Mouse (Mus musculus) forebrain, postnatal 0 days (tissue): Measurements from ENCODE around the gene Fbxo44. TPM values are rescaled to one million over a fixed set of nuclear protein-coding genes. Genes with fewer than 3 reads are reported as not detected.

Experiments used
- ATAC-seq: fragments of 200-750 bp; cut with Nextera tagmentation; 2 replicates; pipeline ENCODE4 v1.8.0; 2017; ENCODE audit warnings: mild to moderate bottlenecking, moderate library complexity
- DNase-seq: peaks from one replicate; pipeline ENCODE4 v3.0.0-alpha.2; 2015
- H3K27ac ChIP-seq: fragments of 300-500 bp; sonication (generic); 2 replicates; pipeline ENCODE4 v1.5.1; 2014; ENCODE audit warnings: low read depth, mild to moderate bottlenecking, antibody characterized with exemption, low read length, moderate library complexity, mixed read lengths
- H3K27me3 ChIP-seq: fragments of 300-500 bp; sonication (generic); 2 replicates; pipeline ENCODE4 v1.6.1; 2014; ENCODE audit warnings: mild to moderate bottlenecking, low read length, mixed read lengths; ENCODE audit not compliant: insufficient read depth
- H3K36me3 ChIP-seq: fragments of 300-500 bp; sonication (generic); 2 replicates; pipeline ENCODE4 v1.6.1; 2014; ENCODE audit warnings: mild to moderate bottlenecking, moderate library complexity; ENCODE audit not compliant: insufficient read depth
- H3K4me1 ChIP-seq: fragments of 300-500 bp; sonication (generic); 2 replicates; pipeline ENCODE4 v1.6.1; 2014; ENCODE audit warnings: antibody characterized with exemption; ENCODE audit not compliant: insufficient read depth
- H3K4me2 ChIP-seq: fragments of 300-500 bp; sonication (generic); 2 replicates; pipeline ENCODE4 v1.6.1; 2014; ENCODE audit warnings: low read depth, mild to moderate bottlenecking, moderate library complexity
- H3K4me3 ChIP-seq: fragments of 300-500 bp; sonication (generic); 2 replicates; pipeline ENCODE4 v1.5.1; 2014; ENCODE audit warnings: low read depth, low read length, mixed read lengths
- H3K9ac ChIP-seq: fragments of 300-500 bp; sonication (generic); 2 replicates; pipeline ENCODE4 v1.6.1; 2014; ENCODE audit warnings: mild to moderate bottlenecking
- H3K9me3 ChIP-seq: fragments of 300-500 bp; sonication (generic); 2 replicates; pipeline ENCODE4 v1.6.1; 2016; ENCODE audit warnings: low read length
- CTCF ChIP-seq: sonication (generic); IDR thresholded peaks from 2 replicates; pipeline ENCODE4 v1.5.1; 2016; ENCODE audit warnings: antibody characterized with exemption, control low read depth, low read depth
- WGBS: fragments of 180-500 bp; shearing (Covaris S2); extraction: QIAGEN DNeasy Blood & Tissue Kit; methylation state at CpG from one replicate; pipeline ENCODE4 v1.1.7; 2014; 5-methylcytosine and 5-hydroxymethylcytosine counted together
- microRNA-seq, 2 experiments: library from miRNA; unstranded; fragments of <30 nt; microRNA quantifications; one replicate each; pipeline ENCODE4; 2016
- polyA plus RNA-seq: library from polyadenylated mRNA; unstranded; fragments of >200 nt; fragmentation: Nextera tagmentation; extraction: Ambion mirVana; gene quantifications from 2 replicates; pipeline ENCODE4 v1.2.1, GENCODE M21; 2015
- total RNA-seq: library from RNA; depleted of rRNA; stranded (reverse); fragments of >200 nt; gene quantifications from 2 replicates; pipeline ENCODE4 v1.2.3, GENCODE M21; 2014; rRNA removed

Gene Fbxo44
- total and polyA plus RNA-seq, 2 experiments from 2014 or later = 81.4 to 132 TPM

DNA sequence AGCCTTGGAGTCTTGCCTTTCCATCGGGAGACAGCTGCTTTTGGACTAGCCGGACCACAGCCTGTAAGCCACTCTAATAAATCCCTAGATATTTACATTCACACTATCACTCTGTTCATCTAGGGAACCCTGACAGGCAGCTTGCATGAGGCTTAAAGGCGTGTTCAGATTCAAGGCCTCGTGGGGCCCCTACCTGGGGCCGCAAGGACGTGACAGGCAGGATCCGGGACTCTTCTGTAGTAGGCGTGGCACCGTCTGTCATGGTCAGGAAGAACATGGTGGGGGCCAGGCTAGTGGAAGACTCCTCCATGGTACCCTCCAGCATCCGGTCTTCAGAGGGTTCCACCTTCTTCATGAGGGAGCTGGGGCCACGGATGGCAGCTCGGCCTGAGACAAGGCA lies 47.8 kb downstream of the Fbxo44 start:
- H3K4me1 ChIP-seq = peaks cover 13% of the 10 kb centered on the region
- 87% methylated on average over 12 of the region's 12 CpGs for WGBS
- no peaks in the 10 kb centered on the region for H3K27me3 ChIP-seq
- no peak for DNase-seq
- no peak overlapping the region for H3K9ac ChIP-seq
- H3K36me3 ChIP-seq = peaks cover 38% of the 10 kb centered on the region
- no peak overlapping the region for H3K4me2 ChIP-seq
- H3K9me3 ChIP-seq = no peaks in the 10 kb centered on the region
- no peak for ATAC-seq
- no peak for TF ChIP-seq CTCF
- no peak overlapping the region for H3K27ac ChIP-seq
- no peak overlapping the region for H3K4me3 ChIP-seq

DNA sequence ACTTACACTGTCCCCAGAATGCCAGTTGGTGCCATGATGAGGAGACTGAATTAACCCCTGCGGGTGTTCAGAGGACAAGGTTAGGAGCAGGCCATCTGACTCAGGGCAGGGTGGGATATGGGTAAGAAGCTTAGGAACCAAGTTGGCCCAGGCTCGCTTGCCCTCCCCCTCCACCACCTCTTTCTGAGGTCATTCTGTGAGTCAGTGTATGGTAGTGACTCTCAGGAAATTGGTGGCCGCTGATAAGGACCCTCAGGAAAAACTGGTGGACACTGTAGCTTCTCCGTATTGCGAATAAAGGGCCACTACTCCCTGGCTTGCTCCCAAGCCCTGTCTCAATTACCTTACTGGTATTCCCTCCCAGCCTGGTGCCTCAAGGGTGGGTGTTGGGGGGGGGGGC lies 51.1 kb downstream of the Fbxo44 start:
- H3K4me2 ChIP-seq = no peak overlapping the region
- H3K27me3 ChIP-seq = no peaks in the 10 kb centered on the region
- peaks cover 41% of the 10 kb centered on the region for H3K36me3 ChIP-seq
- 87% methylated on average over 5 of the region's 5 CpGs for WGBS
- ATAC-seq (no peak), DNase-seq (no peak)
- no peak overlapping the region for H3K27ac ChIP-seq
- H3K4me1 ChIP-seq = peaks cover 5% of the 10 kb centered on the region
- no peak overlapping the region for H3K9ac ChIP-seq
- H3K4me3 ChIP-seq = no peak overlapping the region
- TF ChIP-seq CTCF = no peak
- no peaks in the 10 kb centered on the region for H3K9me3 ChIP-seq

DNA sequence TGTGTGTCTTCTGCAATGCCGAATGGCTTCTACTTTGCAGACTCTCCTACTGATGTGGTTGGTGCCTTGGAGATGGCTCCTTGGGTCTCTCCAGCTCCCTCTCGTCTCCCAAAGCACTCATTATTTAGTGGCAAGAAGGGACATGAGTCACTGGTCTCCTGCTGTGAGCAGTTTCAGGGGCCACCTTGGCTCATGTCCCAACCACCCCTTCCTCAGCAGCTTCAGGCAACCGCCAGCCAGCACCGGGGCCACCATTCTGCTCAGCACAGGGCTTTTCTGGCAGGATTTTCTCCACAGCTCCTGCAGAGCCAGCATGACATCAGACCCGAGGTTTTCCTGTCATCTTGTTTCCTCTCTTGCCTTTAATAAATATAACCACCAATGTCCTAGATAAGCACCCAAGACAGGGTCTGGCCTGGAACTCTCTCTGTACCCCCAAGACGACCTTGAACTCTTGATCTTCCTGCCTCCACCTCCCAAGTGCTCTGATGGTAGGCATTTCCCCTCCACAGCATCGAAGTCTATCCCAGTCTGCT lies 51.6 kb downstream of the Fbxo44 start:
- ATAC-seq = no peak
- Histone ChIP-seq H3K9ac (no peak overlapping the region), H3K9me3 (no peaks in the 10 kb centered on the region), H3K36me3 (peaks cover 35% of the 10 kb centered on the region), H3K27ac (no peak overlapping the region), H3K27me3 (no peaks in the 10 kb centered on the region), H3K4me3 (no peak overlapping the region), H3K4me2 (no peak overlapping the region), H3K4me1 (peaks cover 5% of the 10 kb centered on the region)
- 50% methylated on average over 7 of the region's 7 CpGs for WGBS
- DNase-seq = no peak
- TF ChIP-seq CTCF = no peak

DNA sequence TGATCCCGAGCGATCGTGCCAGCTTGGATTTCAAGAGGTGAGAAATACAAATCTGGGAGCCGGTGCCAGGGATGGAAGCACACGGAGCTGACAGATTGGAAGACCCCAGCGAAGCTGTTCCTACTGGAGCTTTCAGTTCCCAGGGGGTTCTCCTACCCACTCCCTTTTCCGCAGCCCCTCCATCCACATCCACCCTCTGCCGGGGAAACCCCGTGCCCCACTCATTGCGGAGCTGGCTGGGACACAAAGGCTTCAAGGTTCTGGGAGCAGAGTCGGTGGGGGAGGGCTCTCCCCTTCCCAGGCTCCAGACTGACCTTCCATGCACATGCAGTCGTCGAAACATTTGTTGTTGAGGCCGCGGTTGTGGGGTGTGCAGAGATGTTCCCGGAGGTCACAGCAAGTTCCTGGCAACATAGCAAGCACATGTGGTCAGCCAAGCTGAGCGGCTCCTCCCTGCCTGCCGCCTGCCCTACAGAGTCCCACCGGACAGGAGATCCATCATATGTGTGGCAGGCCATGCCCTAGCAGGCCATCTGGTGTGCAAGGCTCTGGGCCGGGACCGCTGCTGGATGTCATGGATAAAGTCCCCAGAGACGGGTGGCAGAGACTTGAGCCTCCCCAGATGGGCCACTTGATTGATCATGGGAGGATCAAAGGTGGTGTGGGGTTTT lies 52.5 kb downstream of the Fbxo44 start:
- WGBS = 50% methylated on average over 22 of the region's 22 CpGs
- Histone ChIP-seq H3K27ac (0 out of 2 replicates have a peak overlapping the region, but pooled peaks have one; percentile 29), H3K4me1 (peaks cover 5% of the 10 kb centered on the region), H3K9ac (no peak overlapping the region), H3K4me2 (no peak overlapping the region), H3K4me3 (no peak overlapping the region), H3K9me3 (no peaks in the 10 kb centered on the region), H3K27me3 (no peaks in the 10 kb centered on the region), H3K36me3 (peaks cover 26% of the 10 kb centered on the region)
- TF ChIP-seq CTCF = no peak
- peak; percentile 84 for DNase-seq
- peak; percentile 88 for ATAC-seq

DNA sequence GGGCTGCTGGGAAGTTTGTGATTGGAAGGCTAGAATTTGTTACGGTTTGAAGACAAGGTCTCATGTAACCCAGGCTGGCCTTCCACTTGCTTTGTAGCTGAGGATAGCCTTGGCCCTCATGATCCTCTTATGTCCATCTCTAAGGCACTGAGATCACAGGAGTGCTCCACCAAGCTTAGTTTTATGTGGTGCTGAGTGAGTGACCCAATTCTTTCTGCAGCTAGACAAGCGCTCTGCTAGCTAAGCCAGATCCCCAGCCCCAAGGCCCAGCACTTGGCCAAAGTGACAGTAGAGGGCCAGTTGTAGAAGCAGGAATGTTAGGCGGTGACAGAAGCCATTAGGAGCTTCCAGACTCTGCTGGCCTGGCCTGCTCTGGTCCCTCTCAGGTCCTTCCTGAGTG lies 56.1 kb downstream of the Fbxo44 start:
- peaks cover 10% of the 10 kb centered on the region for H3K4me1 ChIP-seq
- WGBS = 87% methylated on average over 3 of the region's 3 CpGs

More for the DNA sequence above, 56.1 kb downstream of the Fbxo44 start:
- H3K27ac ChIP-seq = no peak overlapping the region
- no peak for ATAC-seq
- H3K27me3 ChIP-seq = no peaks in the 10 kb centered on the region
- H3K9me3 ChIP-seq = no peaks in the 10 kb centered on the region
- DNase-seq = no peak
- no peak overlapping the region for H3K9ac ChIP-seq
- peaks cover 20% of the 10 kb centered on the region for H3K36me3 ChIP-seq
- no peak for TF ChIP-seq CTCF
- H3K4me3 ChIP-seq = no peak overlapping the region
- no peak overlapping the region for H3K4me2 ChIP-seq

Small RNAs within 50 kb of the gene (microRNA-seq; reads per million reads assigned to microRNA genes)
- 0 to 0.39 reads per million in 2 experiments for gene Mir7022

Other genes starting within 250 kb of the Fbxo44 start
- 13.5 and 18.8 TPM in 2 replicates for gene Plod1, start 223.7 kb downstream of the Fbxo44 start, total RNA-seq
- 17.3 and 17.9 TPM in 2 replicates for gene Plod1, start 223.7 kb downstream of the Fbxo44 start, polyA plus RNA-seq
- gene 2510039O18Rik, start 219.6 kb downstream of the Fbxo44 start, total RNA-seq = 43.4 and 57.7 TPM in 2 replicates
- gene 2510039O18Rik, start 219.6 kb downstream of the Fbxo44 start, polyA plus RNA-seq = 12.0 and 12.8 TPM in 2 replicates
- not detected in 2 replicates for gene Nppb, start 174.7 kb downstream of the Fbxo44 start, total RNA-seq
- gene Nppb, start 174.7 kb downstream of the Fbxo44 start, polyA plus RNA-seq = 0.21 TPM in 1 of 2 replicates, not detected in the other
- 1.5 TPM in 1 of 2 replicates, not detected in the other for gene Nppa, start 159.8 kb downstream of the Fbxo44 start, total RNA-seq
- 1.1 and 2.2 TPM in 2 replicates for gene Nppa, start 159.8 kb downstream of the Fbxo44 start, polyA plus RNA-seq
- 48.2 and 61.0 TPM in 2 replicates for gene Clcn6, start 121.7 kb downstream of the Fbxo44 start, total RNA-seq
- gene Clcn6, start 121.7 kb downstream of the Fbxo44 start, polyA plus RNA-seq = 19.9 and 26.3 TPM in 2 replicates
- 27.0 and 34.5 TPM in 2 replicates for gene Mthfr, start 121.4 kb downstream of the Fbxo44 start, total RNA-seq
- gene Mthfr, start 121.4 kb downstream of the Fbxo44 start, polyA plus RNA-seq = 3.6 and 7.9 TPM in 2 replicates
- gene Agtrap, start 72.5 kb downstream of the Fbxo44 start, total RNA-seq = 3.8 and 4.2 TPM in 2 replicates
- 5.6 and 7.9 TPM in 2 replicates for gene Agtrap, start 72.5 kb downstream of the Fbxo44 start, polyA plus RNA-seq
- gene Mad2l2, start 30.1 kb downstream of the Fbxo44 start, total RNA-seq = 43.6 and 45.7 TPM in 2 replicates
- gene Mad2l2, start 30.1 kb downstream of the Fbxo44 start, polyA plus RNA-seq = 102 and 104 TPM in 2 replicates
- gene Draxin, start 29.8 kb downstream of the Fbxo44 start, total RNA-seq = 37.5 and 40.5 TPM in 2 replicates
- gene Draxin, start 29.8 kb downstream of the Fbxo44 start, polyA plus RNA-seq = 6.8 and 8.7 TPM in 2 replicates
- 22.0 and 24.0 TPM in 2 replicates for gene Fbxo6, start 8.3 kb downstream of the Fbxo44 start, total RNA-seq
- gene Fbxo6, start 8.3 kb downstream of the Fbxo44 start, polyA plus RNA-seq = 22.8 and 24.9 TPM in 2 replicates
- gene Fbxo2, start 139 bp upstream of the Fbxo44 start, total RNA-seq = 10.2 and 11.9 TPM in 2 replicates
- 11.4 and 15.6 TPM in 2 replicates for gene Fbxo2, start 139 bp upstream of the Fbxo44 start, polyA plus RNA-seq
- gene Disp3, start 127.5 kb upstream of the Fbxo44 start, total RNA-seq = 13.2 and 17.3 TPM in 2 replicates
- 4.1 and 6.1 TPM in 2 replicates for gene Disp3, start 127.5 kb upstream of the Fbxo44 start, polyA plus RNA-seq